25 mouse cellular contexts compared by ENCODE assay signal in the genomic region with DNA sequence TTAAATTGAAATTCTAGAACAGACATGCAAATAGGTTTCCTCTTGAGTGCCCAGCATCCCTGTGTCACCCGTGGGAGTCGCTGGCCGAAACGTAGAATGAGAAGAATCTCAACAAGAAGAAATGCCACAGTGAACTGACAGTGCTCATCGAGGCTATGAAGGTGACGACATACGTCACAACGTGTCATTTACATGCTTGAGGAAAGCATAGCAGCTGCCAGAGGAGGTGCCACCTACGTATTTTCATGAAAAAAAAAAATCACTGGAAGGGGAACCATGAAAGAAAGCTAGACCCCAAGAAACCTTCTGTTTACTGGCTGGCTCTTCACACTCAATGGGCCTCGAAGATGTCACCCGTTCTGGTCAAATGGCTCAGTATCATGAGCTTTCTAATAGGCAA. TPM values are rescaled to one million over a fixed set of nuclear protein-coding genes. Genes with fewer than 3 reads are reported as not detected.
DNase-seq lines count a peak whose midpoint lies in the region; ATAC-seq and TF ChIP-seq lines count a peak whose summit lies in the region.
"Had no signal": no experiment of that assay in that cellular context is flagged by ENCODE, and none has a peak within 500 bp of the region (broad histone marks: within the 10 kb centered on the region; RNA-seq: fewer than 3 reads in every experiment).

No protein-coding gene starts in this region.

- H3K27me3 ChIP-seq in neural tube, embryonic 15.5 days (replicated peaks), result no peaks in the 10 kb centered on the region
- no peaks in the 10 kb centered on the region for H3K27me3 ChIP-seq in liver, postnatal 0 days (ENCODE audit: insufficient read depth, low read length)
- no peaks in the 10 kb centered on the region for H3K27me3 ChIP-seq in forebrain, embryonic 13.5 days
- H3K27me3 ChIP-seq: embryonic facial prominence, embryonic 12.5 days; limb, embryonic 13.5 days; midbrain, embryonic 15.5 days had no signal

- TF ChIP-seq CTCF in embryonic fibroblast, embryonic 13.5 days (IDR thresholded peaks at IDR 0.05; ENCODE audit: borderline replicate concordance, insufficient read depth, low read length), result no peak
- no peak for TF ChIP-seq CTCF in liver, postnatal 0 days (IDR thresholded peaks at IDR 0.05; ENCODE audit: low read depth)

- no peaks in the 10 kb centered on the region for H3K36me3 ChIP-seq in neural tube, embryonic 15.5 days
- H3K36me3 ChIP-seq in liver, postnatal 0 days (replicated peaks; ENCODE audit: insufficient read depth, low read length), result no peaks in the 10 kb centered on the region
- H3K36me3 ChIP-seq in forebrain, embryonic 13.5 days (ENCODE audit: poor library complexity, severe bottlenecking), result no peaks in the 10 kb centered on the region
- H3K36me3 ChIP-seq: embryonic facial prominence, embryonic 12.5 days; G1E; heart, embryonic 10.5 days; limb, embryonic 13.5 days; midbrain, embryonic 15.5 days had no signal

- no peak overlapping the region for H3K4me2 ChIP-seq in neural tube, embryonic 15.5 days
- peak overlapping the region; percentile 20; the same call in 1 of the 2 replicates for H3K4me2 ChIP-seq in liver, postnatal 0 days (ENCODE audit: low read depth, low read length)
- no peak overlapping the region for H3K4me2 ChIP-seq in forebrain, embryonic 13.5 days
- H3K4me2 ChIP-seq: embryonic facial prominence, embryonic 12.5 days; hindbrain, embryonic 14.5 days; midbrain, embryonic 15.5 days had no signal

- no peaks in the 10 kb centered on the region for H3K4me1 ChIP-seq in neural tube, embryonic 15.5 days
- peaks cover 6% of the 10 kb centered on the region for H3K4me1 ChIP-seq in embryonic fibroblast, embryonic 13.5 days (ENCODE audit: control insufficient read depth, insufficient read depth, low read length)
- no peaks in the 10 kb centered on the region for H3K4me1 ChIP-seq in liver, postnatal 0 days (ENCODE audit: insufficient read depth)
- H3K4me1 ChIP-seq in forebrain, embryonic 13.5 days, result no peaks in the 10 kb centered on the region
- H3K4me1 ChIP-seq: embryonic facial prominence, embryonic 12.5 days; heart, embryonic 10.5 days; limb, embryonic 13.5 days; midbrain, embryonic 15.5 days had no signal

- TF ChIP-seq EP300 in liver, postnatal 0 days (IDR thresholded peaks at IDR 0.05; ENCODE audit: low read depth), result no peak

- no peak overlapping the region for H3K27ac ChIP-seq in neural tube, embryonic 15.5 days (replicated peaks)
- peak overlapping the region; percentile 39; the same call in 1 of the 2 replicates for H3K27ac ChIP-seq in embryonic fibroblast, embryonic 13.5 days (ENCODE audit: insufficient read depth, low read length)
- H3K27ac ChIP-seq in liver, postnatal 0 days (ENCODE audit: low read depth), result no peak overlapping the region
- no peak overlapping the region for H3K27ac ChIP-seq in forebrain, embryonic 13.5 days
- H3K27ac ChIP-seq: embryonic facial prominence, embryonic 12.5 days; heart, embryonic 10.5 days; hindbrain, embryonic 14.5 days; left cerebral cortex, adult 2 months; limb, embryonic 13.5 days; midbrain, embryonic 15.5 days had no signal

- H3K4me3 ChIP-seq in neural tube, embryonic 15.5 days (replicated peaks), result no peak overlapping the region
- H3K4me3 ChIP-seq in embryonic fibroblast, embryonic 13.5 days (ENCODE audit: insufficient read depth, low read length), result no peak overlapping the region
- 0 out of 2 replicates have a peak overlapping the region, but pooled peaks have one; percentile 27 for H3K4me3 ChIP-seq in liver, postnatal 0 days (ENCODE audit: low read depth, low read length)
- no peak overlapping the region for H3K4me3 ChIP-seq in forebrain, embryonic 13.5 days
- H3K4me3 ChIP-seq: embryonic facial prominence, embryonic 12.5 days; heart, embryonic 10.5 days; left cerebral cortex, adult 2 months; limb, embryonic 13.5 days; midbrain, embryonic 15.5 days had no signal

- no peak for TF ChIP-seq POLR2A in embryonic fibroblast, embryonic 13.5 days (IDR thresholded peaks at IDR 0.05; ENCODE audit: low read depth, low read length)

- ATAC-seq in neural tube, embryonic 15.5 days (ENCODE audit: low FRiP score), result no peak
- no peak for ATAC-seq in liver, postnatal 0 days
- ATAC-seq in forebrain, embryonic 13.5 days, result no peak
- ATAC-seq: intestine, postnatal 0 days; midbrain, embryonic 15.5 days had no signal

- no peaks in the 10 kb centered on the region for H3K9me3 ChIP-seq in neural tube, embryonic 15.5 days (replicated peaks)
- H3K9me3 ChIP-seq in liver, postnatal 0 days (ENCODE audit: low read length), result no peaks in the 10 kb centered on the region
- no peaks in the 10 kb centered on the region for H3K9me3 ChIP-seq in forebrain, embryonic 13.5 days (replicated peaks)
- H3K9me3 ChIP-seq: embryonic facial prominence, embryonic 12.5 days; heart, embryonic 10.5 days; midbrain, embryonic 15.5 days had no signal

- 91% methylated on average over 11 of the region's 11 CpGs for WGBS in neural tube, embryonic 15.5 days
- 62% methylated on average over 11 of the region's 11 CpGs for WGBS in liver, postnatal 0 days (ENCODE audit: insufficient replicate concordance)
- WGBS in forebrain, embryonic 13.5 days, result 90% methylated on average over 11 of the region's 11 CpGs

- DNase-seq in neural tube, embryonic 10.5 days (ENCODE audit: extremely low spot score, low spot score), result peak; percentile 6
- no peak for DNase-seq in liver, postnatal 0 days
- no peak for DNase-seq in layer of hippocampus, adult 8-10 months (ENCODE audit: low spot score in 2 of 2)
- DNase-seq in cerebellum, postnatal 10 days, result no peak
- DNase-seq in right cerebral cortex, adult 18-20 months, result no peak
- DNase-seq: adrenal gland, adult 8-10 months; cerebellum, adult 11 months; cerebellum, postnatal 36 days; gastrocnemius, postnatal 25 days; kidney, postnatal 14 days; right cerebral cortex, postnatal 25 days had no signal

- H3K9ac ChIP-seq in neural tube, embryonic 15.5 days (replicated peaks), result no peak overlapping the region
- H3K9ac ChIP-seq in liver, postnatal 0 days (replicated peaks), result no peak overlapping the region
- H3K9ac ChIP-seq in forebrain, embryonic 13.5 days, result no peak overlapping the region
- H3K9ac ChIP-seq: embryonic facial prominence, embryonic 12.5 days; hindbrain, embryonic 14.5 days; limb, embryonic 13.5 days; midbrain, embryonic 15.5 days had no signal

RNA-seq across cellular contexts. Expression of a gene that starts 54.0 kb away (rescaled TPM):
- polyA plus RNA-seq in neural tube, embryonic 15.5 days (2015; fragmentation: Nextera tagmentation; extraction: Ambion mirVana), result 0.28 and 0.51 TPM in 2 replicates
- polyA plus RNA-seq in embryonic fibroblast, embryonic 13.5 days (2011; ENCODE audit: insufficient read length, low read depth, missing spikeins), result not detected in 2 replicates
- 0.08 and 0.19 TPM in 2 replicates for polyA plus RNA-seq in liver, postnatal 0 days (2015; fragmentation: Nextera tagmentation; extraction: Ambion mirVana)
- total RNA-seq in layer of hippocampus, adult 8-10 months (2022), result under 1 TPM in 2 of 4 experiments, not detected in 2; 0.21 to 0.24 TPM
- not detected in 2 replicates for polyA plus RNA-seq in forebrain, embryonic 13.5 days (2015; fragmentation: Nextera tagmentation; extraction: Ambion mirVana)
- total RNA-seq: gastrocnemius, postnatal 25 days; heart, postnatal 10 days had no signal
- polyA plus RNA-seq: embryonic facial prominence, embryonic 12.5 days; G1E; heart, embryonic 10.5 days; hindbrain, embryonic 14.5 days; intestine, postnatal 0 days; limb, embryonic 13.5 days; lung, embryonic 16.5 days; neural tube, embryonic 11.5 days had no signal
